Mouse (Mus musculus): Measurements from ENCODE around the gene Rab3a.

DNA sequence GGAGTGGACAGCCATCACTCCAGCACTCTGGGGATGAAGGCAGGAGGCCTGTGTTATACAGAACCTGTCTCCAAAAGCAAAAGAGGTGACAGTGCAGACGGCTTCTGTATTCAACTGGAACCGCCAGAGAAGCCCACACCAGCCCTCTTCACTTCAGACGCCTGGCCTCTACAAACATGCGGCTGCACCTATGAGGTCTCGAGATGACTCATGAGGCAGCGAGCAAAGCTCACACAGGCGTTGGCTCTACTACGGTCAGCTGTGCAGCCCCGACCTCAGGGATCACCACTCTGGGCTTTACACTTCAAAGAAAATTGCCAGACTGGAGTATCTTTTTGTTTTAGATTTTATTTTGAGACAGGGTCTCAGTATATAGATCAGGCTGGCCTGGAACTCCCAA is 18.4 kb downstream of the Rab3a start:
- TF ChIP-seq FLI1 (IDR thresholded peaks at IDR 0.05; ENCODE audit: low read length) (no peak), GATA1 (IDR thresholded peaks at IDR 0.05; ENCODE audit: borderline replicate concordance, low read length) (no peak)
